Mouse (Mus musculus) heart, postnatal 0 days (tissue): Measurements from ENCODE around the gene Nrarp. TPM values are rescaled to one million over a fixed set of nuclear protein-coding genes. Genes with fewer than 3 reads are reported as not detected.

Experiments used
- ATAC-seq: fragments of 200-750 bp; cut with Nextera tagmentation; 2 replicates; pipeline ENCODE4 v1.8.0; 2017; ENCODE audit warnings: low read depth, moderate number of reproducible peaks, moderate library complexity; ENCODE audit not compliant: insufficient read depth
- DNase-seq: peaks from one replicate; pipeline ENCODE4 v3.0.0-alpha.2; 2016; ENCODE audit warnings: low spot score
- H3K27ac ChIP-seq: fragments of 300-500 bp; sonication (generic); 2 replicates; pipeline ENCODE4 v1.5.1; 2014; ENCODE audit warnings: low read depth, mild to moderate bottlenecking
- H3K27me3 ChIP-seq: fragments of 300-500 bp; sonication (generic); 2 replicates; pipeline ENCODE4 v1.6.1; 2014; ENCODE audit warnings: low read length, mixed read lengths; ENCODE audit not compliant: control insufficient read depth, insufficient read depth
- H3K36me3 ChIP-seq: fragments of 300-500 bp; sonication (generic); replicated peaks from 2 replicates; pipeline ENCODE4 v1.6.1; 2014; ENCODE audit warnings: low read length, mixed read lengths; ENCODE audit not compliant: control insufficient read depth, insufficient read depth
- H3K4me1 ChIP-seq: fragments of 300-500 bp; sonication (generic); 2 replicates; pipeline ENCODE4 v1.6.1; 2014; ENCODE audit warnings: antibody characterized with exemption; ENCODE audit not compliant: control insufficient read depth, insufficient read depth
- H3K4me2 ChIP-seq: fragments of 300-500 bp; sonication (generic); 2 replicates; pipeline ENCODE4 v1.6.1; 2014; ENCODE audit warnings: low read depth, mild to moderate bottlenecking, low read length, moderate library complexity
- H3K4me3 ChIP-seq: fragments of 300-500 bp; sonication (generic); 2 replicates; pipeline ENCODE4 v1.5.1; 2014; ENCODE audit warnings: low read depth, low read length
- H3K9ac ChIP-seq: fragments of 300-500 bp; sonication (generic); replicated peaks from 2 replicates; pipeline ENCODE4 v1.6.1; 2014; ENCODE audit warnings: low read depth, low read length, mixed read lengths
- H3K9me3 ChIP-seq: fragments of 300-500 bp; sonication (generic); replicated peaks from 2 replicates; pipeline ENCODE4 v1.6.1; 2016; ENCODE audit warnings: low read length; ENCODE audit not compliant: control insufficient read depth
- CTCF ChIP-seq: IDR thresholded peaks from 2 replicates; pipeline ENCODE4 v1.5.1; 2016; ENCODE audit warnings: antibody characterized with exemption, control low read depth, low read depth
- EP300 ChIP-seq: IDR thresholded peaks from 2 replicates; pipeline ENCODE4 v1.6.1; 2016; ENCODE audit warnings: antibody characterized with exemption, low read depth
- WGBS: fragments of 180-500 bp; shearing (Covaris S2); extraction: QIAGEN DNeasy Blood & Tissue Kit; methylation state at CpG from one replicate; pipeline ENCODE4 v1.1.7; 2014; 5-methylcytosine and 5-hydroxymethylcytosine counted together
- polyA plus RNA-seq: library from polyadenylated mRNA; unstranded; fragments of >200 nt; fragmentation: Nextera tagmentation; extraction: Ambion mirVana; gene quantifications from 2 replicates; pipeline ENCODE4 v1.2.1, GENCODE M21; 2015
- total RNA-seq: library from RNA; depleted of rRNA; stranded (reverse); fragments of >200 nt; gene quantifications from 2 replicates; pipeline ENCODE4 v1.2.3, GENCODE M21; 2014; ENCODE audit warnings: low replicate concordance

Gene Nrarp
- total and polyA plus RNA-seq, 2 experiments from 2014 or later, result 8.8 to 38.1 TPM

- TF ChIP-seq CTCF (no peak), EP300 (no peak)
- Histone ChIP-seq H3K4me2 (no peak within 1 kb of the TSS), H3K4me1 (peaks cover 5% of the 10 kb centered on the region), H3K4me3 (no peak within 1 kb of the TSS), H3K9ac (no peak within 1 kb of the TSS), H3K36me3 (peaks cover 11% of the 10 kb centered on the region), H3K27me3 (no peaks in the 10 kb centered on the region), H3K27ac (no peak within 1 kb of the TSS), H3K9me3 (no peaks in the 10 kb centered on the region)
- ATAC-seq (no peak), DNase-seq (no peak)
Observed at GRCm38 (mm10) chr2:25218445-25218844, 37.9 kb downstream of the Nrarp start, which contains the start of gene Fam166a. TSS of gene Fam166a (plus strand) at chr2:25218745.

GRCm38 (mm10) chr2:25221331-25221772 is 40.8 kb downstream of the Nrarp start:
- H3K4me1 ChIP-seq, result peaks cover 13% of the 10 kb centered on the region
- DNase-seq (no peak), ATAC-seq (no peak)
- H3K27me3 ChIP-seq, result no peaks in the 10 kb centered on the region
- H3K27ac ChIP-seq, result no peak overlapping the region
- H3K9me3 ChIP-seq, result no peaks in the 10 kb centered on the region
- 65% methylated on average over 5 of the region's 5 CpGs for WGBS
- TF ChIP-seq CTCF (no peak), EP300 (no peak)
- H3K4me3 ChIP-seq, result no peak overlapping the region
- no peak overlapping the region for H3K4me2 ChIP-seq
- H3K36me3 ChIP-seq, result peaks cover 11% of the 10 kb centered on the region
- H3K9ac ChIP-seq, result no peak overlapping the region

- no peaks in the 10 kb centered on the region for H3K27me3 ChIP-seq
- peak overlapping the region; percentile 83 for H3K9ac ChIP-seq
- peaks cover 11% of the 10 kb centered on the region for H3K36me3 ChIP-seq
- peak; percentile 52 for ATAC-seq
- peaks cover 21% of the 10 kb centered on the region for H3K4me1 ChIP-seq
- TF ChIP-seq EP300 (peak; percentile 73), CTCF (no peak)
- no peaks in the 10 kb centered on the region for H3K9me3 ChIP-seq
- peak overlapping the region; percentile 86 for H3K4me2 ChIP-seq
- peak; percentile 79 for DNase-seq
- H3K4me3 ChIP-seq, result peak overlapping the region; percentile 78
- under 1% methylated on average over 53 of the region's 53 CpGs for WGBS
- H3K27ac ChIP-seq, result peak overlapping the region; percentile 96
Observed at GRCm38 (mm10) chr2:25223681-25224491, 43.3 kb downstream of the Nrarp start.

GRCm38 (mm10) chr2:25224492-25224765 is 43.9 kb downstream of the Nrarp start, which contains the start of gene Tubb4b:
TSS of gene Tubb4b (minus strand) at chr2:25224702.
- Histone ChIP-seq H3K9me3 (no peaks in the 10 kb centered on the region), H3K4me2 (peak within 1 kb of the TSS; percentile 86), H3K36me3 (peaks cover 11% of the 10 kb centered on the region), H3K27ac (peak within 1 kb of the TSS; percentile 96), H3K9ac (peak within 1 kb of the TSS; percentile 83), H3K4me1 (peaks cover 22% of the 10 kb centered on the region), H3K27me3 (no peaks in the 10 kb centered on the region), H3K4me3 (peak within 1 kb of the TSS; percentile 78)
- no peak for ATAC-seq
- TF ChIP-seq EP300, result no peak
- peak; percentile 20; the same call in 1 of the 2 replicates for TF ChIP-seq CTCF
- no peak for DNase-seq
- 0% methylated on average over 13 of the region's 17 CpGs for WGBS

GRCm38 (mm10) chr2:25224766-25225752 is 44.5 kb downstream of the Nrarp start:
- peak overlapping the region; percentile 63 for H3K9ac ChIP-seq
- H3K27me3 ChIP-seq, result no peaks in the 10 kb centered on the region
- peak; percentile 100 for DNase-seq
- H3K4me3 ChIP-seq, result peak overlapping the region; percentile 78
- 2% methylated on average over 41 of the region's 41 CpGs for WGBS
- peak overlapping the region; percentile 61 for H3K4me2 ChIP-seq
- peaks cover 11% of the 10 kb centered on the region for H3K36me3 ChIP-seq
- peak; percentile 90 for ATAC-seq
- H3K4me1 ChIP-seq, result peaks cover 22% of the 10 kb centered on the region
- H3K27ac ChIP-seq, result peak overlapping the region; percentile 95
- no peaks in the 10 kb centered on the region for H3K9me3 ChIP-seq
- TF ChIP-seq CTCF (no peak), EP300 (peak; percentile 11; the same call in 1 of the 2 replicates)
